Mouse (Mus musculus): ENCODE data around the gene Gm14226. TPM values are rescaled to one million over a fixed set of nuclear protein-coding genes. Genes with fewer than 3 reads are reported as not detected.
"Not testable (repeated sequence)": the region's sequence is repeated elsewhere in the genome, so short reads cannot be mapped to it uniquely, and the experiment has no call there.

Gene Gm14226
- 0.31 and 0.55 TPM in 2 replicates for polyA plus RNA-seq (2012; rRNA removed)

DNA sequence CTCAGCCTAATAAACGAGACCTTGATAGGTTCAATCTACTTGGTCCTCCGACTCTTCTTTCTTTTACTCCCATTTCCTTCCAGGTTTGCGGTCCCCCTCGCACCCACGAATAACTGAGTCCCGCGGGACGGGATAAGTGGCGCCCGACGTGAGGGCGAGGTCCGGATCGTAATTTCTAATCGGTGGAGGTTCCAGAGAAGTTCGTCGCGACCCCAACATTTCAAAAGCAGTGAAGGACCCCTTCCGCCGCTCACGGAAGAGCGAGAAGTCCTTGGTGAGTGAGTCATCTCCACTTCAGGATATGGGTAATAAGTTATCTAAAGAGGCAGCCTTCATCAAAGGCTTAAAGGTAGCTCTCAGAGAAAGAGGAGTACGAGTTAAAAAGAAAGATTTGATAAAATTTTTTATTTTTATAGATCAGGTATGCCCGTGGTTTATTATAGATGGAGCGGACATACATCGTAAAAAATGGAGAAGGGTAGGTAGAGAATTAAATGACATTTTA, at the start of gene Gm14226:
Gene Gm14226 (plus strand): TSS at position 16 of the 505 bp plus-strand sequence.
- DNase-seq (ENCODE audit: low spot score), result not testable (repeated sequence)

DNA sequence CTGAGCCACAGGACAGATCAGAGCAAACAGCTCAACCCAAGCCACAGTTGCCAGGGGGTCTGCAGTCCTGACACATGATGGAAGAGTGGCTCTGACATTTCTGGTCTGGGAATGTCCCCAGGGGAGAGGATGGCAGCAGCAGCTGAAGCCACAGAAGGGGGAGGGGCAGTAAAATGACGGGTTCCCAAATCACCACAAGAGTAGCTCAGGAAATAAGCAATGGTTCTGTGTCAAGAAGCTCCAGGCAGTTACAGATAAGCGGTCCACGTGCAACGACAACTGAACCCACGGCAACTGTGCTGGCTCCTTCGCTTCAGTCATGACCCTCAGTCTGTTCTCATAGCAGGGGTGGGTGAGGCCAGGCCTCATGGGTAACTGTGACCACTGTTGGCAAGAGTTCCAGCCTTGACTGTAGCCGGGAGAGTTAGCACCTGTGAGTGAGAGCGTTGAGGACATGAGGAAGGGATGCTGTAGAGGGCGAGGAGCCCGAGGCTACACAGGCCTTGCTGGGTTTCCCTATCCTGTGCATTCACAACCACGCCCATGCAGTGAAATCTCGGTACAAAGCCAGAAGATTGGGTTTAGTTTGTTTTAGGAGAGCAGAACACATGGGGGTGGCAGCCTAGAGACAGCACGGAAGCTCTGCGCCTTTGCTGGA, 48.2 kb upstream of the Gm14226 start:
- not testable (repeated sequence) for DNase-seq (ENCODE audit: low spot score)

DNA sequence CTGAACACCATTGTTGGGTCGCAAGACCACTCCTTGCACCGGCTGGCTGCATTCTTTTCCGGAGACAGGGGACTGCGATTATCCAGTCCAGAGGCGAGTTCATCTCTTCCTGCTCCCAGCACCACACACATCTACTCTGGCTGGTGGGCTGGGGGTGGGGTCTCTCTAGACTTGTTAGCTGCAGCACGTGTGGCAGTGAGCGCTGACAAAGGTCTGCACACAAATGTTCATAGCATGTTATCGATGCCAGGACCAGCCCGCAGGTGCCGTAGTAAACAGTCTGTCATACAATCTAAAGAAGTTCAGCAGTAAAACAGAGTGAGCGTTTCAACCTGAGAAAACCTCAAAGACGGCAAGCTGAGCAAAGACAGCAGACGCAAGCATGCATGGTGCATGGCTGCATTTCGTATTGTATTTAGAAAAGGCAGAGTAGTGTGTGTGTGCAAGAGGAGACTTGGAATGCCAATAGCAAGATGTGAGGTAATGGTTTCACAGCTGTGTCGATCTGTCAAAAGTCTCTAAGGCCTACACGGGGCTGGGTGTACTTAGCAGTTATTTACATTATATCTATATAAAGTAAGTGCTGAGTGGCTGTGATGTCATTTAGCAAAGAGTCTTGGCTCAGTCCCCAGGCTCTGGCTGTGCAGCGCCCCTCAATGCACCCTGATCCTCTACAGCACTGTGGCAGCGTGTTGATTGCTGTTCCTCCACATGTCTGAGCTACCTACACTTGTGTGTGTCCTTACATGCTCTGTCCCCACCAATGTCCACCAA, 46.0 kb upstream of the Gm14226 start:
- DNase-seq (ENCODE audit: low spot score), result no peak

DNA sequence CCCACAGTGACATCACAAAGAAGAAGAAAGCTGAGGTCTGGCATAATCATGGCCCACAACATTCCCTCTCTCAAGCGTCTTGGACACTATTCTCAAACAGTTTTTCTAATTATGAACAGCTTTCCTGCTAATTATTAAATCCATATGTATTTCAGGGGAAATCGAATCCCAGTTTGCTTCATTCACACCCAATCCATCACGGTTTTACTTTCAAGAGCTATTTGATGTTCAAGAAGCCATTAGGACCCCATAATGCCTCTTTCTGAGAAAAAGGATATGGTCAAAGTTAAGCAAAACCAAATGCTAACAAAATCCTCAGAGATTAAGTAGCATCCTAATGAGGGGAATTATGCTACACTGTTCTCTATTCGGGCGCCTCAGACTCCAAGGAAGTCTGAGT, 45.1 kb upstream of the Gm14226 start:
- no peak for DNase-seq (ENCODE audit: low spot score)

DNA sequence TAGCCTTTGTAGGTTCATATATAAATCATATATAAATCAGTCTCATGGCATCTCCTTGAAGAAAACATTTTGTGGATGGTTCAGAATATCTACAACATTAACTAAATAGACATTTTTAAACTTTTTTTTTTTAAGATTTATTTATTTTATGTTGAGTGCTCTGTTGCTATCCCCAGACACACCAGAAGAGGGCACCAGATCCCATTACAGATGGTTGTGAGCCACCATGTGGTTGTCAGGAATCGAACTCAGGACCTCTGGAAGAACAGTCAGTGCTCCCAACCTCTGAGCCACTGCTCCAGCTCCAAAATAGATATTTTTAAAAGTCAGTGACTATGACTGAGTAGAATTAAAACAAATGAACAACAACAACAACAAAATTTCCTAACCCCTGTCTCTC, 31.5 kb upstream of the Gm14226 start:
- no peak for DNase-seq (ENCODE audit: low spot score)

DNA sequence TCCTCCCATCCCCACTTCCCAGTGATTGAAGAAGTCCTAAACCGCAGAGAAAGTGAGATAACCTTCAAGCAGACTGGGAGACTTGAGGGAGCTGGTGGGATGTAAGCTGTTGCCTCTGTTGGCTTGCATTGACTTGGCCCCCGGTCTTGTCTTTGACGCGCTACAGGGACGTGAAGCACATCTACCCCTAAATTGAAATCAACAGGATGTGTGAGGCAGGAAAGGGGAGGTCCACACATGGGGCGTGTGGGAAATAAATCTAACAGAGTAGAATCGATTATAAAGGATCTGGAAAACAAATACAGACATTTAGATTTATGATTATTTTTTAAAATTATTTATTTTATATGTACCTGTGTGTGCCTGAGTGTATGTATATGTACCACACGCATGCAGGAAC, 26.7 kb upstream of the Gm14226 start:
- DNase-seq (ENCODE audit: low spot score), result no peak

DNA sequence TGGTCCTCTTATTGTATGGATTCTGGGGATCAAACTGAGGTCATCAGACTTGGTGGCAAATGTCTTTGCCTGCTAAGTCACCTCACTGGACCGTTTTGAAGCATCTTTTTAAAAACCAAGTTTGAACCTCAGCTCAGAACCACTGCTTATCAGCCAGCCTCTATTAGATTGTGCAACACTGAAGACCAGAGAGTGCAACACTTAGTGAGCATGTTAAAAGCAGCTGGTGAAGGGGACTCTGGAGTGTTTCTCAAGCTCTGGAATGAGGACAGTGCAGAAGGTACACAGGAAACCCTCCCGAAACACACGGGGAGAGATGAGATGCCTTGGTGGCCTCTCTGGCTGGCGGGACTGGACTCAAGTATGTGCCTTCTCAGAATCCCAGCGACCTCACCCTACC, 26.0 kb upstream of the Gm14226 start:
- DNase-seq (ENCODE audit: low spot score), result no peak

DNA sequence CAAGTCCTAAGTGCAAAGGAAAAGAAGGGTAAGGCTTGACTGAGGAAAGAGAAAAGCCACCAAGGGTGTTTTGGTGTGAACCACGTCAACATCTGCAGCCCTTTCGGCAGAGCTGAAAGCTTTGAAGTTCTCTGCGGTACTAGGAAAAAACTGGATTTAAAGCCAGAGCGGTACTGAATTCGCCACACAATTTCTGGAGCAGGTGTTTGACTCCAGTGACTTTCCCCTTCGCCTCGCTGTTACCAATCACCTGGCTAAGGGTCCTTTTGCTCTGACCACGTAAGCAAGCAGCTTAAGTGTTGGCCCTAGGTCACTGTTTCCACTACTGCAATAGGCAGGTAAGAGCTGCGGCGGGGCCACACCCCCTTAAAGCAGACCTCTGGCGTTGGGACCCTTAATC, 12.6 kb upstream of the Gm14226 start:
- no peak for DNase-seq (ENCODE audit: low spot score)

DNA sequence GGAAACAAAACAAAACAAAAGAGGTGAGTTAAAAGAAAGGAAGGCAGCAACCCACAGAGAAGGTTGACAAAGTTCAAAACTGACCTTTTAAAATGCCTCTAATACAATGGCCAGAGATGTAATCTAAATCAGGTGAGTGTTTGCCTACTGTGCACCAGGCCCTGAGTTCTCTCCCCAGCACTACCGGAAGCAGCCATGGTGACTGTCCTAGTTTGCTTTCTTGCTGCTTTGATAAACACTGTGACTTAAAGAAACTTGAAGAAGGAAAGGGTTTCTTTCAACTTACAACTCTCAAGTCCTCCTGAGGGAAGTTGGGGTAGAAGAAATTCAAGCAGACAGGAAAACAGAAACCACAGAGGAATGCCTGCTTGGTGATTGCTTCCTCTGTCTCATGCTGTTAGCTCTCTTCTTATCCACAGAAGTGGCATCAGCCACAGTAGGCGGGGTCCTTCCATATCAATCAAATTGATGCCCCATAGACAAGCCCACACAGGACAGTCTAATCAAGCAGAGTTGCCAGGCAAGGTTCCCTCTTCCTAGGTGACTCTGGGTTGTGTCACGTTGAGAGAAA, 6.9 kb upstream of the Gm14226 start:
- no peak for DNase-seq (ENCODE audit: low spot score)

DNA sequence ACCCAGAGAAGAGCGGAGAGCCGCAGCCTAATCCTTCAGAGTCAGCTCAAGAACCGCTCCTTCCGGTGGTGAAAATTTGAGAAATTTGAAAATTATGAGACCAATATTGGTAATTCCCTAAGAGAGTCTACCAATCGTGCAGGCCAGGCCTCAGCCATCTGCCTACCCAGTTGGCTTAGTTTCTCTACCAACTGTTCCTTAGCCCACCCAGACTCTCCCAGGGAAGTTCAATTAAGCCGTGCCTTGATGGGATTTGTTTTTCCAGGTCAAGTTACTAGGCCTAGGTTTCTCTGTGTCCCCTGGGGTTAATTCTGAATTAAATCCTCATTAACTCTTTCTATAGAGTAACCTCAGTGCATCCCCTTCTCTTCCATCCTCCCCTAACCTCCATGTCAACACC, 5.1 kb upstream of the Gm14226 start:
- no peak for DNase-seq (ENCODE audit: low spot score)

DNA sequence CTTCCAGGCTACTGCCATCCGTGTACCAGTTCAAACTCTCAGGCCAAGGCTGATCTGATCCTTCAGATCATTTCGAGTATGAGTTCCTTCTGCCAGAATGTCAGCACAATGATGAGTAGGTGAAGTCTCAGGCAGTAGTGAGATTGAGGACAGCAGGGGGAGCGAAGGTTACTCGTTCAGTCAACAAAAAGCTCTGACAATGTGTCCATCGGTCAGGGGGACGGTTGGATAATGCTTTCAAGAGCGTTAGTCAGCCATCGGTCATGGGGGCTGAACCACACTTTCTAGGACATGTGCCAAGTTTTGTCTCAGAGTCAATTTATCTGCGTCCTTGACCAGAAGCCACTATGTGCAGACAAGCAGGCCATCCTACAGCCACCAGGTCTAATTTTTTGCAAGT, 1.3 kb upstream of the Gm14226 start:
- DNase-seq (ENCODE audit: low spot score), result not testable (repeated sequence)

DNA sequence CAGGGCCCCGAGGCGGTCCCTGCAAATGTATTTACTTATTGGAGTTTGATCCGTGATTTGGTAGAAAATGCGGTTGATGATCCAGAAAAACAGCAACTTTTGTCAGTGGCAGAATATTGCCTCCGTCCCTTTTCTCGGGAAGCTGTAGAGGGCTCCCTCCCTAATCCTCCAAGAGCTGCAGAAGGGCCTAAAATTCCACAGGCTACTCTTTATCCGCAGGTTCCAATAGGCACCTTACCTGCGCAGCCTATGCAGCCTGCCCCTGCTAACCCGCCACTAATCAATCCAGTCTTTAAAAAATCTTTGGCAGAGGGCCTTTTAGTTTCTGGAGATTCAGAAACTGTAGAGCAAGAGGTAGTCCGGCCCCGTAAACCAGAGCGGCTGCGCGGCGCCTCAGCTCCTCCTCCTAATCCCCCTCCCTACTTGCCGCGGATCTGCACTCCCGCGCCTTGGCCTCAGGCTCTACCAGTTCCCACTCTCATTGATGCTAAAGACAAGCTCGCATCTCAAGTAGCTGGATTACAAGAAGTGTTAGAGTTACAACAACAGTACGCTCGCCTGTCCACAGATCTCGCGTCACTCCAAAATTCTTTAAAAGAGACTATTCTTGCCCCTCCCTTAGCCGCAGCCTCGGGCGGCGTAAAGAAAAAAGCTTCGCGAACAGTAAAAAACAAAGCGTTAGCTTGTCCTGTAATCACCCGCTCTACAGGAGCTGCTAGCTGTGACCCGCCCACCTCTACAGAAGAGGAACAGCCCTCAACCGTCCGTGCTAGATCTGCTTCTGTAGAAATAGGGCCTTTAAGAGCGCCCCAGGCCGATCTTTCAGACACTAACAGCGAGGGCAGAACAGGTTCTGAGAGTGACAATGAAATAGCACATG, 936 bp downstream of the Gm14226 start:
- peak; percentile 47 for DNase-seq (ENCODE audit: low spot score)

DNA sequence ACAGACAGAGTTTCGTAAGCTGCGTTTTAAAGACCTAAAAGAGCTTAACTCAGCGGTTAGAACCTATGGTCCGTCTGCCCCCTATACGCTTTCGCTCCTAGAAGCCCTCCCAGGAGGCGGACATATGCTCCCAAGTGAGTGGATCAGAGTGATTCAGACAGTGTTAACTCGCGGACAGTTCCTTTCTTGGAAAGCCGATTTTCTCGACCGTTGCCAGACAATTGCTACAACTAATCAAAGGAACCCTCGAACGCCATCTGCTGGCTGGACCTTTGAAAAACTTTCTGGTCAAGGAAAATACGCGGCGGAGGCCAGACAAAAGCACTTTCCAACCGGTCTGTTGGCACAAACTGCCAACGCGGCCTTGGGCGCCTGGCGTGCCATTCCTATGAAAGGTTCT, 1.6 kb downstream of the Gm14226 start:
- peak; percentile 74 for DNase-seq (ENCODE audit: low spot score)

DNA sequence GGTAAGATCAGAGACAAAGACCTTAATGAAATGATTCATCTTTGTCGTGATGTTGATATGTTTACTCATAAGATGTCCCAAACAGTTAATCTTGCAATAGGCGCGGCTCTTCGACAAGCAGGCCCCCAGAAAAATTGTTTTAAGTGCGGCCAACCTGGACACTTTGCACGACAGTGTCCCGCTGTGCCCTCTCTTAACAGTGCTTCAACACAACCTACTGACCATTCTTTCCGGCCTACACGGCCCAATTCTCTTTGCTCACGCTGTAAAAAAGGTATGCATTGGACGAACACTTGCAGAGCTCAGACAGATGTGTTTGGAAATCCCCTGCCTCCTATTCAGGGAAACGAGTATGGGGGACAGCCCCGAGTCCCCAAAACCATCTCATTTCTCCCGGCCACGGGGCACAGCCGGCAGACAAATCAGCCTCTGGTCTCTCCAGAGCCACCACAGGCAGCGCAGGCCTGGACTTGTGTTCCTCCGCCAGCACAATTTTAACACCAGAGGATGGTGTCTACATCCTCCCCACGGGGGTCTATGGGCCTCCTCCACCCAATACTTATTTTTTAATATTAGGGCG, 2.3 kb downstream of the Gm14226 start:
- not testable (repeated sequence) for DNase-seq (ENCODE audit: low spot score)

DNA sequence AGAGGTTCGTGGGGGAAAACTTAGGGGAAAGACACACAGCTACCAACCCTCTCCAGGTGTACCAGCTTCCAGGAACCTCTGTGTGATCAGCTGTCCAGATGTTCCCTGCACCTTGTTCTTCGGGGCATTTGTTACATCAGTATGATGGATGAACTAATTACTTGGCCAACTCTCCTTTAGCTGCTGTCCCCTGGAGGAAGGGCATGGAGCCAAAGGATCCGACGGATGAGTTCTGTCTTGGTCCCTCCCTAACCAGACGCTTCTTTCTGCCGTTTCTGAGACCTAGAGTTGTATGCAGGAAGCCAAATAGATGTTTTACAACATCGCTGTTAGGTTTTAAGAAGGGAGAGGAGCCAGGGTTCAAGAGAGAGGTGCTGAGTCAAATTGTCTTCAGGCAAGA, 12.8 kb downstream of the Gm14226 start:
- DNase-seq (ENCODE audit: low spot score), result no peak

DNA sequence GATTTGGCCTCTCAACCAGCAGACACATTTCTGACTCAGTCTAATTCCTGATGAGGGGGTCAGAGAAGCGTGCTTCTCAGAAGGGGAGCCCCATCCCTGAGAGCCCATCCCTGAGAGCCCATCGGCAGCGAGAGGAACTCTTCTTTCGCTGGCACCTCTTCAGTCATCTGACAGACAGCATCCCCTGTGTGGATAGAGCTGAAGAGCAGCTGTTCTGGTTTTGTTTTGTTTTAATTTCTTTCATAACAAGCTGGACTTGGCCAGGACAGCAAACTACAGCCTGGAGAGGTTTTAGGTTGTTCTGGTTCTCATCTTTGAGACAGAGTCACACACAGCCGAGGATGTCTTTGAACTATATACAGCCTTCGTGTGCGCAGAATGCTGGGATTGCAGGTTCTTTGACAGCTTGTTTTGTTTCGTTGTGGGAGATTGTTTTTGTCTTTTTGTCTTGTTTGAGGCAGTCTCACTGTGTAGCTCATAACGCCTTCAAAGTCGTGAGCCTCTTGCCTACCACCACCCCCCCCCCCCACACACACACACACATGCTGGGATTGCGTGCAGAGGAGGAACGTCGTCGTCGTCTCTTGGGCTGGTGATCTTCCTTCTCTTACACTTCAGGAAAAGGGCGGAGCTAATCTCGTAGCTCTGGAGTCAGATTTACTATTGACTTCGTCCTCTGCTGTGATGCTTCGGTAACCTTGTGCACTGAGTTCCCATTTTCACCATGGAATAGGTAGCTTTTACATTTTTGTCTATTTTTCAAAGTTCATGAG, 15.1 kb downstream of the Gm14226 start:
- no peak for DNase-seq (ENCODE audit: low spot score)

DNA sequence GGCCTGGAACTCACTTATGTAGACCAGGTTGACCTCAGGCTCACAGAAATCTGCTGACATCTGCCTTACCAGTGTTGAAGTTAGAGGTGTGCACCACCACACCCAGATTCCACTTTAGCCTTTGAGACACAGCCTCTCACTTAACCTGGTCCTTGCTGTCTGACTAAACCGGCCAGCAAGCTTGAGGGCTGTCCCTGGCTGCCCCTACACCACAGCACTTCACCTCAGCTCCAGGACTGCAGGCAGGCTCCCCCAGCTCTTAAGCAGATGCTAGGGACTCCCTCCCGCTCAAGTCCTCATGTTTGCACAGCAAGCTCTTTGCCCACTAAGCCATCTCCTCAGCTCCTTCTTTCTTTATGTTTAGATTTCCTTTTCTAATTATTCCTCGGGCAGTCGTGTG, 21.9 kb downstream of the Gm14226 start:
- DNase-seq (ENCODE audit: low spot score), result no peak

DNA sequence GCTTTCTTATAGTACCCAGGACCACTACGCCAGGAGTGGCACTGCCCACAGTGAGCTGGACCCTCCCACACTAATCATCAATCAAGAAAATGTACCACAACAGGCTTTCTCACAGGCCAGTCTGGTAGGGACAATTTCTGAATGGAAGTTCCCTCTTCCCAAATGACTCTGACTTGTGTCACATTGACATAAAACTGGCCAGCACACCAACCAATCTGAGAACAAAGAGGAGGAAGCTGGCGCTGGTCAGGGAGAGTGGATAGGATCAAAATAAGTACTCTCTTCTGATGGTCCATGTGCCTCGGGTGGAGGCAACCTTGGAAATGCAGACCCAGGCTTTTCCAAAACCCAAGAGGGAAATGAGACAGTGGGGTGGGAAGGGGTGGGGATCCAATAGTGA, 26.5 kb downstream of the Gm14226 start:
- no peak for DNase-seq (ENCODE audit: low spot score)

DNA sequence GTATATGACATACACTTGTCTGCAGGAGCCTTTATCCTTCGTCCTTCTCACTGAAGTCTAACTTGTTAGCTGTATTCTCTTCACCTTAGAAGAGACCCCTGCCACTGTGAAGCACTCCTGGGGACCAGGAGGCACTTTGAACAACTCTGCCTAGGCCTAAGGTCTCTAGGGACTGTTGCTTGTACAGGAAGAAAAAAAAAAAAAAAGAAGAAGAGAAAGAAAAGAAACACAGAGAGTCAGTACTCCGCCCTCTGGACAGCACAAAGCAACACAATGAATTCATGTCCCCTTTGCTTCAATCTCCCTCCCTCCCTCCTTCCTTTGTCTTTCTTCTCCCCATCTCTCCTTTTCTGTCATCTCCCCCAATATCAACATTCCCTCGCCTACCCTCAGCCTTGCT, 27.0 kb downstream of the Gm14226 start:
- no peak for DNase-seq (ENCODE audit: low spot score)

DNA sequence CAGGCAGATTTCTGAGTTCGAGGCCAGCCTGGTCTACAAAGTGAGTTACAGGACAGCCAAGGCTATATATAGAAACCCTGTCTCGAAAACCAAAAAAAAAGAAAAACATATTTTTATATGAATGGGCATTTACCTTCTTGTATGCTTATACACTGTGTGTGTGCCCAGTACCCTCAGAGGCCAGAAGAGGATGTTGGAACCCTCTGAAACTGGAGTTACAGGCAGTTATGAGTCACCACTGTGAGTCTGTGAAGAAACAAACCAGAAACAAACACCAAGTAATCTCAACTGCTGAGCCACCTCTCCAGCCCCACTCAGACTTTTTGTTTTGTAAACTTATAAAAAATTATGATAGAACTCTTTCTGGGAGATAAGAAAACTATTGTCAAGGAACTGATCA, 28.7 kb downstream of the Gm14226 start:
- DNase-seq (ENCODE audit: low spot score), result no peak

Measured in urinary bladder, adult 2 months (tissue).